Mouse (Mus musculus) heart, adult 2 months (tissue): ENCODE results near the gene Cog5. TPM values are rescaled to one million over a fixed set of nuclear protein-coding genes. Genes with fewer than 3 reads are reported as not detected.

Experiments
- DNase-seq, 2 experiments: peaks; one replicate each; pipeline ENCODE4 v3.0.0; 2021
- H3K27ac ChIP-seq: fragments of 200-600 bp; 2 replicates; pipeline ENCODE4 v1.8.1; 2022
- H3K27me3 ChIP-seq: fragments of 200-500 bp; 2 replicates; pipeline ENCODE4 v1.6.1; 2012; ENCODE audit warnings: mild to moderate bottlenecking, low read length, inconsistent platforms, mixed read lengths; ENCODE audit not compliant: control insufficient read depth, insufficient read depth
- H3K36me3 ChIP-seq: fragments of 200-500 bp; 2 replicates; pipeline ENCODE4 v1.6.1; 2012; ENCODE audit warnings: low read length, inconsistent platforms; ENCODE audit not compliant: control insufficient read depth, insufficient read depth
- H3K4me1 ChIP-seq: fragments of 200-500 bp; 2 replicates; pipeline ENCODE4 v1.6.1; 2011; ENCODE audit warnings: low read length; ENCODE audit not compliant: control insufficient read depth, insufficient read depth
- H3K4me3 ChIP-seq: fragments of 200-600 bp; 2 replicates; pipeline ENCODE4 v1.8.1; 2022
- H3K79me2 ChIP-seq: fragments of 200-500 bp; replicated peaks from 2 replicates; pipeline ENCODE4 v1.6.1; 2012; ENCODE audit warnings: mild to moderate bottlenecking, inconsistent platforms, low read length, moderate library complexity, mixed read lengths; ENCODE audit not compliant: control insufficient read depth, insufficient read depth
- H3K9ac ChIP-seq: fragments of 200-500 bp; 2 replicates; pipeline ENCODE4 v1.6.1; 2012; ENCODE audit warnings: low read depth, mild to moderate bottlenecking, control low read depth, inconsistent platforms, low read length, mixed read lengths
- CTCF ChIP-seq: fragments of 200-600 bp; IDR thresholded peaks from 2 replicates; pipeline ENCODE4 v1.8.1; 2022; ENCODE audit warnings: antibody characterized with exemption, mild to moderate bottlenecking, moderate library complexity
- EP300 ChIP-seq: fragments of 200-500 bp; IDR thresholded peaks from 2 replicates; pipeline ENCODE4 v1.6.1; 2011; ENCODE audit warnings: low read depth, low read length, control low read depth; ENCODE audit not compliant: insufficient read depth
- POLR2A ChIP-seq: fragments of 200-500 bp; IDR thresholded peaks from 2 replicates; pipeline ENCODE4 v1.6.1; 2011; ENCODE audit warnings: mild to moderate bottlenecking, low read depth, low read length, control low read depth; ENCODE audit not compliant: insufficient read depth
- WGBS: fragments of 180-500 bp; shearing (Covaris S2); methylation state at CpG from one replicate; pipeline ENCODE4 v1.1.7; 2018; 5-methylcytosine and 5-hydroxymethylcytosine counted together
- intact Hi-C: fragments of 180-260 bp; cut with DNase I; formaldehyde crosslinking; loops from one replicate; pipeline ENCODE4 v1.15.1; 2025
- polyA plus RNA-seq: library from polyadenylated mRNA; depleted of rRNA; stranded (reverse); fragments of >200 nt; gene quantifications from 2 replicates; pipeline ENCODE4 v1.2.3, GENCODE M21; 2012; rRNA removed
- total RNA-seq, 2 experiments: library from RNA; stranded (reverse); gene quantifications; 2 replicates each; pipeline ENCODE4 v1.2.3; 2021

Gene Cog5
- total and polyA plus RNA-seq, 3 experiments, result 24.7 to 58.3 (median 55.8) TPM

GRCm38 (mm10) chr12:31986463-31986862, 331.8 kb downstream of the Cog5 start:
- no peak overlapping the region for H3K27ac ChIP-seq
- 94% methylated on average over 2 of the region's 2 CpGs for WGBS
- no peak for TF ChIP-seq EP300
- TF ChIP-seq CTCF, result no peak
- no peak for TF ChIP-seq POLR2A
- H3K36me3 ChIP-seq, result no peaks in the 10 kb centered on the region
- no peaks in the 10 kb centered on the region for H3K4me1 ChIP-seq
- no peak overlapping the region for H3K4me3 ChIP-seq
- no peaks in the 10 kb centered on the region for H3K27me3 ChIP-seq
- no peak for DNase-seq
- no peak overlapping the region for H3K9ac ChIP-seq
- H3K79me2 ChIP-seq, result no peaks in the 10 kb centered on the region
- intact Hi-C loops, result no loop called here

Other genes with a start within 250 kb of the Cog5 start
- gene Cbll1, start 155.3 kb upstream of the Cog5 start, total RNA-seq, result 10 to 100 TPM; 11.1 TPM
- gene Cbll1, start 155.3 kb upstream of the Cog5 start, polyA plus RNA-seq, result 4.6 and 7.0 TPM in 2 replicates
- gene Slc26a4, start 94.9 kb upstream of the Cog5 start, total RNA-seq, result under 1 TPM; 0.18 to 0.52 TPM
- 0.12 TPM in 1 of 2 replicates, not detected in the other for gene Slc26a4, start 94.9 kb upstream of the Cog5 start, polyA plus RNA-seq
- 10 to 100 TPM; 30.9 to 34.3 TPM for gene Bcap29, start 20.2 kb upstream of the Cog5 start, total RNA-seq
- gene Bcap29, start 20.2 kb upstream of the Cog5 start, polyA plus RNA-seq, result 7.9 and 22.0 TPM in 2 replicates
- 1 to 10 TPM; 7.9 to 8.8 TPM for gene Dus4l, start within 50 bp of the Cog5 start, total RNA-seq
- 3.3 and 5.9 TPM in 2 replicates for gene Dus4l, start within 50 bp of the Cog5 start, polyA plus RNA-seq
- 10 to 100 TPM; 19.0 to 29.6 TPM for gene Gpr22, start 59.1 kb downstream of the Cog5 start, total RNA-seq
- gene Gpr22, start 59.1 kb downstream of the Cog5 start, polyA plus RNA-seq, result 12.4 and 37.9 TPM in 2 replicates